Mouse (Mus musculus): ENCODE measurements around the gene Sh3bp1.

- TF ChIP-seq CTCF (IDR thresholded peaks at IDR 0.05; ENCODE audit: extremely low read depth, insufficient read depth, low read length), result no peak
- no peak for TF ChIP-seq POLR2A (IDR thresholded peaks at IDR 0.05; ENCODE audit: extremely low read depth, insufficient read depth, low read length)
Measured at GRCm38 (mm10) chr15:78901422-78901789, 1.8 kb downstream of the Sh3bp1 start.
